Mouse (Mus musculus): ENCODE results near the gene Ndrg2. TPM values are rescaled to one million over a fixed set of nuclear protein-coding genes. Genes with fewer than 3 reads are reported as not detected.

The Ndrg2 gene
- total RNA-seq, 2 experiments from 2014 or later = 488 to 494 TPM

GRCm38 (mm10) chr14:51913062-51913959, 647 bp downstream of the Ndrg2 start:
- DNase-seq (ENCODE audit: low spot score in 2 of 2) = peak; percentile 70 to 78

GRCm38 (mm10) chr14:51912391-51913061, 1.4 kb downstream of the Ndrg2 start:
- DNase-seq (ENCODE audit: low spot score in 2 of 2) = no peak

GRCm38 (mm10) chr14:51911301-51911700, 2.7 kb downstream of the Ndrg2 start:
- no peak for DNase-seq (ENCODE audit: low spot score in 2 of 2)

- no peak for DNase-seq (ENCODE audit: low spot score in 2 of 2)
These were observed 7.9 kb downstream of the Ndrg2 start for GRCm38 (mm10) chr14:51906102-51906501.

GRCm38 (mm10) chr14:51904706-51905105, 9.3 kb downstream of the Ndrg2 start:
- DNase-seq (ENCODE audit: low spot score in 2 of 2) = no peak

- DNase-seq (ENCODE audit: low spot score in 2 of 2) = no peak
These were observed 10.2 kb downstream of the Ndrg2 start for GRCm38 (mm10) chr14:51903782-51904181.

- peak; percentile 81 to 88 for DNase-seq (ENCODE audit: low spot score in 2 of 2)
These were observed 10.9 kb downstream of the Ndrg2 start for GRCm38 (mm10) chr14:51902806-51903710.

- DNase-seq (ENCODE audit: low spot score in 2 of 2) = no peak
These were observed 14.6 kb downstream of the Ndrg2 start for GRCm38 (mm10) chr14:51899351-51899750.

- no peak for DNase-seq (ENCODE audit: low spot score in 2 of 2)
These were observed 17.3 kb downstream of the Ndrg2 start for GRCm38 (mm10) chr14:51896539-51897170.

GRCm38 (mm10) chr14:51896019-51896418, 17.9 kb downstream of the Ndrg2 start:
- no peak for DNase-seq (ENCODE audit: low spot score in 2 of 2)

GRCm38 (mm10) chr14:51895071-51895470, 18.9 kb downstream of the Ndrg2 start:
- DNase-seq (ENCODE audit: low spot score in 2 of 2) = no peak

- DNase-seq (ENCODE audit: low spot score in 2 of 2) = no peak
These were observed 20.1 kb downstream of the Ndrg2 start for GRCm38 (mm10) chr14:51893809-51894208.

- no peak for DNase-seq (ENCODE audit: low spot score in 2 of 2)
These were observed 20.7 kb downstream of the Ndrg2 start for GRCm38 (mm10) chr14:51893094-51893794.

- DNase-seq (ENCODE audit: low spot score in 2 of 2) = no peak
These were observed 21.6 kb downstream of the Ndrg2 start, which contains the start of gene Slc39a2 for GRCm38 (mm10) chr14:51892191-51892939. Gene Slc39a2, plus strand, starts transcription at chr14:51892889.

- DNase-seq (ENCODE audit: low spot score in 2 of 2) = no peak
These were observed 24.1 kb downstream of the Ndrg2 start for GRCm38 (mm10) chr14:51889833-51890232.

GRCm38 (mm10) chr14:51886051-51886450, 27.9 kb downstream of the Ndrg2 start:
- DNase-seq (ENCODE audit: low spot score in 2 of 2) = no peak

- peak; percentile 91 to 92 for DNase-seq (ENCODE audit: low spot score in 2 of 2)
These were observed 29.2 kb downstream of the Ndrg2 start, which contains the start of gene Mettl17 for GRCm38 (mm10) chr14:51884598-51885331. Gene Mettl17, plus strand, starts transcription at chr14:51884842.

GRCm38 (mm10) chr14:51884031-51884544, 29.9 kb downstream of the Ndrg2 start:
- no peak for DNase-seq (ENCODE audit: low spot score in 2 of 2)

All from layer of hippocampus, postnatal 10 days (tissue).